Mouse (Mus musculus) lung, embryonic 14.5 days (tissue): ENCODE results near the gene Lrrc25. TPM values are rescaled to one million over a fixed set of nuclear protein-coding genes. Genes with fewer than 3 reads are reported as not detected.

ENCODE experiments used
- ATAC-seq: fragments of 200-750 bp; cut with Nextera tagmentation; 2 replicates; pipeline ENCODE4 v1.8.0; 2017; ENCODE audit warnings: mild to moderate bottlenecking, moderate TSS enrichment, moderate library complexity; ENCODE audit not compliant: insufficient read depth
- DNase-seq: peaks from one replicate; pipeline ENCODE4 v3.0.0-alpha.2; 2015
- H3K27ac ChIP-seq: fragments of 300-500 bp; sonication (generic); 2 replicates; pipeline ENCODE4 v1.5.1; 2014; ENCODE audit warnings: low read depth, mild to moderate bottlenecking, moderate library complexity
- H3K27me3 ChIP-seq: fragments of 300-500 bp; sonication (generic); 2 replicates; pipeline ENCODE4 v1.6.1; 2014; ENCODE audit warnings: low read length, control low read depth; ENCODE audit not compliant: insufficient read depth
- H3K36me3 ChIP-seq: fragments of 300-500 bp; sonication (generic); 2 replicates; pipeline ENCODE4 v1.6.1; 2014; ENCODE audit warnings: control low read depth; ENCODE audit not compliant: insufficient read depth
- H3K4me1 ChIP-seq: fragments of 300-500 bp; sonication (generic); 2 replicates; pipeline ENCODE4 v1.6.1; 2014; ENCODE audit warnings: antibody characterized with exemption, control low read depth; ENCODE audit not compliant: insufficient read depth
- H3K4me2 ChIP-seq: fragments of 300-500 bp; sonication (generic); 2 replicates; pipeline ENCODE4 v1.6.1; 2014; ENCODE audit warnings: mild to moderate bottlenecking
- H3K4me3 ChIP-seq: fragments of 300-500 bp; sonication (generic); 2 replicates; pipeline ENCODE4 v1.5.1; 2014; ENCODE audit warnings: low read depth, low read length
- H3K9ac ChIP-seq: fragments of 300-500 bp; sonication (generic); 2 replicates; pipeline ENCODE4 v1.6.1; 2014
- H3K9me3 ChIP-seq: fragments of 300-500 bp; sonication (generic); 2 replicates; pipeline ENCODE4 v1.6.1; 2016; ENCODE audit warnings: low read depth, low read length, control low read depth
- CTCF ChIP-seq: IDR thresholded peaks from 2 replicates; pipeline ENCODE4 v1.5.1; 2016; ENCODE audit warnings: antibody characterized with exemption, low read depth
- WGBS: fragments of 180-500 bp; shearing (Covaris S2); extraction: QIAGEN DNeasy Blood & Tissue Kit; methylation state at CpG from one replicate; pipeline ENCODE4 v1.1.7; 2014; 5-methylcytosine and 5-hydroxymethylcytosine counted together
- polyA plus RNA-seq: library from polyadenylated mRNA; unstranded; fragments of >200 nt; fragmentation: Nextera tagmentation; extraction: Ambion mirVana; gene quantifications from 2 replicates; pipeline ENCODE4 v1.2.1, GENCODE M21; 2014

Lrrc25 gene
- polyA plus RNA-seq, 1 experiment from 2014 or later: 1.9 TPM

DNA sequence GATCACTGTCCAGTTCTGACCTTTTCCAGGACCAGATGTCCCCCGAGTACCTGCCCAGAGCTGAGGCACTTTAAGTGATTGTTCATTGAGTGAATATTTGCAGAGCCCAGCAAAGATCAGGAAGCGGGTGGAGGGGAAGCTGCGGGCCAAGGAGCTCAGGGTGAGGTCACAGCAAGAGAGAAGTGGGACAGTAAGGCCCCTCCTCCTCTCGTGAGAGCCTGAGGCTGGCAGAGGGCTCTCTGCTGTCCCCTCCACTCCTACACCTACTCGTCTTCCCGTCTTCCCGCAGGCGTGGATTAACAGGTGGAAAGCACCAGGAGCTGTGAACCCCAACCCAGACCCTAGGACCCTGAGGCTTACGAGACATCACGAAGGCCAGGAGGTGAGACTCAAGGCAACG is 690 bp downstream of the Lrrc25 start:
- H3K4me1 ChIP-seq: 0 out of 2 replicates have a peak, but pooled peaks cover 5% of the 10 kb centered on the region
- no peaks in the 10 kb centered on the region for H3K9me3 ChIP-seq
- 39% methylated on average over 11 of the region's 11 CpGs for WGBS
- no peak overlapping the region for H3K4me2 ChIP-seq
- no peak overlapping the region for H3K9ac ChIP-seq
- ATAC-seq (no peak), DNase-seq (no peak)
- H3K4me3 ChIP-seq: no peak overlapping the region
- no peaks in the 10 kb centered on the region for H3K36me3 ChIP-seq
- H3K27ac ChIP-seq: no peak overlapping the region
- no peaks in the 10 kb centered on the region for H3K27me3 ChIP-seq
- TF ChIP-seq CTCF: no peak

DNA sequence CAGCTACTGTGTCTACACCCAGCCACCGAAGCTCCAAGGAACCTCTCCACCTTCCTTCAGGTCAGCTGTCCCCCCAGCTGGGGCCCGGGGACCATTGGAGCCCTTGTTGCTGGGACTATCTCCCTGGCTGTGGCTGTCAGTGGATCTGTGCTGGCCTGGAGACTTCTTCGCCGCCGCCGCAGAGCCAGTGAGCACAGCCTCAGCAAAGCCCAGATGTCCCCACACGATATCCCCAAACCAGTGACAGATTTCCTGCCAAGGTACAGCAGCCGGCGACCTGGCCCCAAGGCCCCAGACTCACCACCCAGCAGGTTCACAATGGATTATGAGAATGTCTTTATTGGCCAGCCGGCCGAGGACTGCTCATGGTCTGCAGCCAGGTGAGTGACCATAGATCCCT is 2.0 kb downstream of the Lrrc25 start:
- no peak overlapping the region for H3K9ac ChIP-seq
- H3K27ac ChIP-seq: no peak overlapping the region
- no peak for TF ChIP-seq CTCF
- H3K4me2 ChIP-seq: no peak overlapping the region
- WGBS: 73% methylated on average over 11 of the region's 11 CpGs
- H3K9me3 ChIP-seq: no peaks in the 10 kb centered on the region
- H3K27me3 ChIP-seq: no peaks in the 10 kb centered on the region
- ATAC-seq (no peak), DNase-seq (no peak)
- H3K4me1 ChIP-seq: 0 out of 2 replicates have a peak, but pooled peaks cover 5% of the 10 kb centered on the region
- H3K4me3 ChIP-seq: no peak overlapping the region
- H3K36me3 ChIP-seq: no peaks in the 10 kb centered on the region

GRCm38 (mm10) chr8:70618888-70619334 is 3.0 kb downstream of the Lrrc25 start:
- H3K27me3 ChIP-seq: no peaks in the 10 kb centered on the region
- ATAC-seq: peak; percentile 60; the same call in 1 of the 2 replicates

GRCm38 (mm10) chr8:70622220-70622619 is 6.3 kb downstream of the Lrrc25 start:
- H3K9ac ChIP-seq: no peak overlapping the region
- no peaks in the 10 kb centered on the region for H3K27me3 ChIP-seq
- H3K4me3 ChIP-seq: no peak overlapping the region
- 48% methylated on average over 3 of the region's 3 CpGs for WGBS
- H3K36me3 ChIP-seq: no peaks in the 10 kb centered on the region
- no peaks in the 10 kb centered on the region for H3K9me3 ChIP-seq
- H3K4me1 ChIP-seq: no peaks in the 10 kb centered on the region
- H3K4me2 ChIP-seq: no peak overlapping the region
- H3K27ac ChIP-seq: no peak overlapping the region; the same call in 1 of the 2 replicates
- TF ChIP-seq CTCF: no peak
- ATAC-seq (no peak), DNase-seq (no peak)

More at GRCm38 (mm10) chr8:70618888-70619334, 3.0 kb downstream of the Lrrc25 start:
- 32% methylated on average over 9 of the region's 9 CpGs for WGBS
- H3K4me2 ChIP-seq: no peak overlapping the region
- no peak for TF ChIP-seq CTCF
- H3K36me3 ChIP-seq: no peaks in the 10 kb centered on the region
- 0 out of 2 replicates have a peak, but pooled peaks cover under 1% of the 10 kb centered on the region for H3K4me1 ChIP-seq
- H3K4me3 ChIP-seq: no peak overlapping the region
- no peak overlapping the region for H3K27ac ChIP-seq
- H3K9me3 ChIP-seq: no peaks in the 10 kb centered on the region
- H3K9ac ChIP-seq: no peak overlapping the region
- DNase-seq: peak; percentile 50

- no peak overlapping the region for H3K9ac ChIP-seq
- no peak overlapping the region for H3K4me3 ChIP-seq
- no peaks in the 10 kb centered on the region for H3K27me3 ChIP-seq
- H3K4me1 ChIP-seq: no peaks in the 10 kb centered on the region
- no peaks in the 10 kb centered on the region for H3K9me3 ChIP-seq
- no peaks in the 10 kb centered on the region for H3K36me3 ChIP-seq
- DNase-seq (peak; percentile 83), ATAC-seq (no peak)
- TF ChIP-seq CTCF: peak; percentile 71
- 14% methylated on average over 5 of the region's 5 CpGs for WGBS
- peak overlapping the region; percentile 25; the same call in 1 of the 2 replicates for H3K4me2 ChIP-seq
- no peak overlapping the region for H3K27ac ChIP-seq
Observed at GRCm38 (mm10) chr8:70625104-70625503, 9.1 kb downstream of the Lrrc25 start.

DNA sequence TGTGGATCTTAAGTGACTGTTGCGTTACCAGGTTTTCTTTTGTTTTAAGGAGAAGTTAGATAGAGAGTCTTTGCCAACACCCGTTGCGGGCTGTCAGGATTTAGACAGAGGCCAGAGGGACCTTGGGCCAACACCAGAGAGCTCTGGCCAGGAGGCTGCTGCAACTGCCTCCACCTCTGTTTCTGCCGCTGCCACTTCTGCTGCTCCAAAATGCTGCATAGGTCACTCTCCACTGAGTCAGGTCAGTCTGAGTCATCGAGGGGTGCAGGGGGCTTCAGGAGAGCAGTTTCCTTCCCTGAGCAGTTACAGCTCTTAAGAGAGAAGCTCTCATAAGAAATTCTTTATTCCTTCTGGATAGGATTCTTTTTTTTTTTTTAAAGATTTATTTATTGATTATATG is 11.1 kb downstream of the Lrrc25 start:
- WGBS: 83% methylated on average over 5 of the region's 5 CpGs

GRCm38 (mm10) chr8:70628986-70629490 is 13.1 kb downstream of the Lrrc25 start:
- peak overlapping the region; percentile 46 for H3K4me3 ChIP-seq
- no peak for TF ChIP-seq CTCF
- ATAC-seq (no peak), DNase-seq (no peak)
- no peaks in the 10 kb centered on the region for H3K9me3 ChIP-seq
- H3K4me1 ChIP-seq: peaks cover 6% of the 10 kb centered on the region; the same call in 1 of the 2 replicates
- peak overlapping the region; percentile 68 for H3K4me2 ChIP-seq
- H3K36me3 ChIP-seq: no peaks in the 10 kb centered on the region
- peak overlapping the region; percentile 43; the same call in 1 of the 2 replicates for H3K27ac ChIP-seq
- H3K9ac ChIP-seq: peak overlapping the region; percentile 51; the same call in 1 of the 2 replicates
- 50% methylated on average over 7 of the region's 7 CpGs for WGBS
- H3K27me3 ChIP-seq: 0 out of 2 replicates have a peak, but pooled peaks cover 10% of the 10 kb centered on the region

More for the DNA sequence above, 11.1 kb downstream of the Lrrc25 start:
- Histone ChIP-seq H3K36me3 (no peaks in the 10 kb centered on the region), H3K9ac (no peak overlapping the region), H3K4me2 (no peak overlapping the region), H3K27ac (no peak overlapping the region), H3K27me3 (0 out of 2 replicates have a peak, but pooled peaks cover 7% of the 10 kb centered on the region), H3K4me3 (no peak overlapping the region), H3K4me1 (peaks cover 4% of the 10 kb centered on the region; the same call in 1 of the 2 replicates), H3K9me3 (no peaks in the 10 kb centered on the region)
- DNase-seq (no peak), ATAC-seq (no peak)
- TF ChIP-seq CTCF: no peak
